Mouse (Mus musculus): Measurements from ENCODE around the gene Nfic.
A peak's percentile ranks its signal among the peaks of the same experiment; 100 is the strongest.
"Not testable (repeated sequence)": the region's sequence is repeated elsewhere in the genome, so short reads cannot be mapped to it uniquely, and the experiment has no call there.

Gene Nfic

GRCm38 (mm10) chr10:81460471-81460870 is 5.0 kb upstream of the Nfic start:
- no peak for DNase-seq (ENCODE audit: low read depth, low spot score)

GRCm38 (mm10) chr10:81459399-81459798 is 4.0 kb upstream of the Nfic start:
- DNase-seq (ENCODE audit: low read depth, low spot score): no peak

DNA sequence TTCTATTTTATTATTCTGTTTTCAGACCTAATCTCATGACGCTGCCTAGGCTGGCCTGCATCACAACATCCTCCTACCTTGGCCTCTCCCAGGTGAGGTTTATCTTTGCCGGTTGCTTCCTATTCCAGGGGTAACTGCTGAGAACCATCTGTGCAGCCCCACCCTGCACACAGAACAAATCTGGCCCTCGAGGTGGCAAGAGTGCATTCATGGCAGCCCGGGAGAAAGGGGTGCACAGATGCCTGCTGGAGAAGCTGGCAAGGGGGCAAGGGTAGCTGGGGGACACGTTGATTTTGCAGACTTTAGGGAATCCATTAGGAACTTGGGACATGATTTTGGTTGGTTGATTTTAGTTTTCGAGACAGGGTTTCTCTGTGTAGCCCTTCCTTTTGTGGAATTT is 2.8 kb upstream of the Nfic start:
- DNase-seq (ENCODE audit: low read depth, low spot score): no peak

DNA sequence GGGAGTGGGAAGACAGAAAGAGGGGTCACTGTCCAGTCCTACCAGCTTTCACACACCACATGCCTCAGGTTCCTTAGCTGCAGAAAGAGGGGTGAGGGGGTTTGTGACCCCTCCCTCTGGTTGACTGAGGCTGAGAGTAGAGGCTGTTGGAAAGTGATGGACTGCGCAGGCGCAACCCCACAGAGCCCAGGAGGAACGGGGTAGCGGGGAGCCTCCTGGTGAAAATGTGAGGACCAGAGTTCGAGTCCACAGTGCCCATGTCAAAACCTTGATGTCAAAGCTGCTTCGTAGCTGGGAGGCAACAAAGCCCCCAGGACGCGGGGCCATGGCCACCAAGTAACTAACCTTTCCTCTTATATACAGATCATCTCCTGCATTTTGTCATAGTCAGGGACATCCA is 2.2 kb upstream of the Nfic start:
- no peak for DNase-seq (ENCODE audit: low read depth, low spot score)

- DNase-seq (ENCODE audit: low read depth, low spot score): no peak
Observed at GRCm38 (mm10) chr10:81456983-81457563, 1.6 kb upstream of the Nfic start.

GRCm38 (mm10) chr10:81454106-81454505 is 1.3 kb downstream of the Nfic start:
- DNase-seq (ENCODE audit: low read depth, low spot score): no peak

DNA sequence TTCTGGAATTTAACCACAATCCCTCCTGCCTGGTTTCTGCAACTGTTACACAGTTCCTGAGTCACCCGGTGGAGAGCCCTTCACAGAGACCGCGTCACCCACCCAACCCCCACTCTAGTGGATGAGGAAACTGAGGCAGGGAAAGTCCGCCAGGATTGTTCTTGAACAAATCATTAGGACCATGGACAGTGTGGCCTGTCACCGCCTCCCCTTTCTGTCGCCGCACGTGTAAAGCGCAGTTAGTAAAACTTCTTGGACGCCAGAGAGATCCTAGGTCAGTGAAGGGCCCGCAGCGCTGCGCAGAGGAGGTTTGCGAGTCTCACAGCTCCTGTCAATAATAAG is 2.5 kb downstream of the Nfic start:
- DNase-seq (ENCODE audit: low read depth, low spot score): no peak

DNA sequence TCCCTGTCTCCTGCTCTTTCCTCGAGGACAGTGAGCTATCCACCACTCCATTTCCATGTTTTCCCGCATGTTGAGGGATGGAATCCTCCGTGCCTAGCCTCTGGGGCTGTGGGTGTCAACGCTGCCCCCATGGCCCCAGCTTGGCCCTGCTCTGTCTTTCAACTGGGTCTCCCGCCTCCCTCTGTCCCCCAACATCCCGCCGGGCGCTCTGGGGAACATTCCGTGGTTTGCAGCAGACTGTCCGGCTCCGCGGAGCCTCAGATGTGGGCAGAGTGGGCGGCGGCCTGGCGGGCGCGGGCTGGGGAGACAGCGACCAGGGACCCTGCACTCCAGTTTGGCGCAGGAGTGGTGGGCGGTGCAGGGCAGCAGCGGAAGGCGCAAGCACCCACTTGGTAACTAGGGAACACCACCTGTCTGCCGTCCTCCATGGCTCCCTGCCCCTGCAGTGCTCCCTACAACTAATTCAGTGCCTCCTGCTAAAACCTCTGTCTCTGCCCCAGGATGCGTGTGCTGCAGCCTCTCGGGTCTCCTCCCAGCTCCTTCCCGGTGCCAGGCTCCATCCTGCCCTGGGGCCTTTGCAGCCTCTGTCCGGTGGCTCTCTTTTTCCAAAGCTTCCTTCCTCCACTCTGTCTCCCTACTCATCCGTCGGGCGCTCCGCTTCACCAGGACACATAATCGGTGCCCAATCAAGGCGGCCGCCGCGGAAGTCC is 3.0 kb downstream of the Nfic start:
- no peak for DNase-seq (ENCODE audit: low read depth, low spot score)

GRCm38 (mm10) chr10:81451365-81451745 is 4.1 kb downstream of the Nfic start:
- no peak for DNase-seq (ENCODE audit: low read depth, low spot score)

- DNase-seq (ENCODE audit: low read depth, low spot score): no peak
Observed at GRCm38 (mm10) chr10:81450641-81451364, 4.6 kb downstream of the Nfic start.

GRCm38 (mm10) chr10:81450140-81450539 is 5.3 kb downstream of the Nfic start:
- DNase-seq (ENCODE audit: low read depth, low spot score): peak; percentile 67

DNA sequence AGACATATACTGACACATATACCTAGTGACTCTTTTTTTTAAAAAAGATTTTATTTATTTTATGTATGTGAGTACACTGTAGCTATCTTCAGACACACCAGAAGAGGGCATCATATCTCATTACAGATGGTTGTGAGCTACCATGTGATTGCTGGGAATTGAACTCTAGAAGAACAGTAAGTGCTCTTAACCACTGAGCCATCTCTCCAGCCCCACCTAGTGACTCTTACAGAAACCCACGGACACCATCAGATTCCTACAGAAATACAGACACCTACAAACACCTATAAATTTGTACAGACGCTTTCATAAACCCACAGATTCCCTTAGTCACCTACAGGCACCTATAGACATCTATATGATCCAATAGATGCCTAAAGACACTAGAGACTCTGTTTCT is 9.9 kb downstream of the Nfic start:
- not testable (repeated sequence) for DNase-seq (ENCODE audit: low read depth, low spot score)

DNA sequence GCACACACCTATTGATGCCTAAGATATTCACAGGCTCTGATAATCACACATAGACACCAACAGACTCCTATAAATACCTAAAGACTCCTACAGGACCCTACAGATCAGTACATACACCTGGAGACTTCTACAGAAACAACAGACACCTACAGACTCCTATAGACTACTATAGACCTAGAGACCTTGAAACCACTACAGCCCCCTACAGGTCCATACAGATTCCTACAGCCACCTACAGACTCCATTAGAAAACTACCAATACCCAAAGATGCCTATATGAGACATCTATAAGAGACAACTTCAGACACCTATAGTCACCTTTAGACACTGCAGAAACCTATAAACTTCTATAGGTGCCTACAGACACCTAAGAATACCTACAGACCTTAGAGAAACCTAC is 14.4 kb downstream of the Nfic start:
- DNase-seq (ENCODE audit: low read depth, low spot score): no peak

DNA sequence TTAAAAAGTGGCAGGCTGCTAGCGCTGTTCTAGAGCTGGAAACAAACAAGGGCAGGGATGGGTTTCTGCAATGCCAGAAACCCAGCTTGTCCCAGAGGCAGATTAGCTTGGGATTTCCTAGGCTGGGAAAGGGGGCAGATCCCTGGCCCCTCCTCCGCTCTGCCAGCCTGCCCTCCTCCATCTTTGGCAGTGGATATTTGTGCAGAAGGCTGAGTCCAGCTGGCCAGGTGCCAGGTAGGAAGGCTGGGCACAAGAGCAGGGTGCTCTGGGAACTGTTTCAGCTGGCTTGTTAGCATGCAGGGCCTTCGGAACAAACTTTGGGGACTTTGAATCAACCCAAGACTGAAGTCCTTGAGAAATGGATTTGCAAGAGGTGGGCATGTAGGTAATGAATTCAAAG is 20.0 kb downstream of the Nfic start:
- DNase-seq (ENCODE audit: low read depth, low spot score): no peak

DNA sequence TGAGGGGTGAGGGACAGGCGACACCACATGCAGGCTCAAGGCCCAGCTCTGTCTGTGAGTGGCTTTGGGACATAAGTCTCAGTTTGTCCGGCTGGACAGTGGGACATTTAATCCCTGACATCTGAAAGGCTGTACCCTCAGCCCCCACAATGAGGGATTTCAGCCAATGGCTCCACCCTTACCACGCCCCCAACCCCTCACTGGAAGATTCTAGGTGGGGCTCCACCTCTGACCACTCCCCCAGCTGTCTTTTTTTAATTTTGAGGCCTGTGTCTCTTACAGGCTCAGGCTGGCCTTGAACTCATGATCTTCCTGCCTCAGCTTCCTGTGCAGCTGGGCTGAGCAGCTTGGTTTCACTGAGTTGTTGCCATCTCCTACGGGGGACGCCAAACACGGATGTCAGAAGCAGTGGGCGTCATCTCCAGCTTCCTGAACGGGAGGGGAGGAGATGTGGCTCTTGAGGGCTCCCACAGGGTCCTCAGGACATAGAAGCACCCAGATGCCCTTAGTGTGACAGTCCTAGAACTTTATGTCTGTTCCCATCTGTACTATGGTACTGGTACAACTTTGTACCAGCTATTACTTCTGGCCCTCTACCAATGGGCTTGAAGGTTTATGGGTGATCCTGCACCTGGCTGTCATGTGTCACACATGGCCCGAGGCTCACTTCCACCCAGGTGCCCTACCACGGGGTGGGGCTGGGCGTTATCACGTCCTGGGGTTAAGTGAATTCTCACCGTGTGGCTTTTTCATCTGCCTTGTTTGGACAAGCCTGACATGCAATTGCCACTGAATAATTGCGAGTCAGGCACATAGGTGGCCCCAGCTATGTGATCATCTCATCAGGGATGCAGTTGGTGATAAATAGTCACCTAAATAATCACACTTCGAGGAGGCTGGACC is 20.8 kb downstream of the Nfic start:
- no peak for DNase-seq (ENCODE audit: low read depth, low spot score)

DNA sequence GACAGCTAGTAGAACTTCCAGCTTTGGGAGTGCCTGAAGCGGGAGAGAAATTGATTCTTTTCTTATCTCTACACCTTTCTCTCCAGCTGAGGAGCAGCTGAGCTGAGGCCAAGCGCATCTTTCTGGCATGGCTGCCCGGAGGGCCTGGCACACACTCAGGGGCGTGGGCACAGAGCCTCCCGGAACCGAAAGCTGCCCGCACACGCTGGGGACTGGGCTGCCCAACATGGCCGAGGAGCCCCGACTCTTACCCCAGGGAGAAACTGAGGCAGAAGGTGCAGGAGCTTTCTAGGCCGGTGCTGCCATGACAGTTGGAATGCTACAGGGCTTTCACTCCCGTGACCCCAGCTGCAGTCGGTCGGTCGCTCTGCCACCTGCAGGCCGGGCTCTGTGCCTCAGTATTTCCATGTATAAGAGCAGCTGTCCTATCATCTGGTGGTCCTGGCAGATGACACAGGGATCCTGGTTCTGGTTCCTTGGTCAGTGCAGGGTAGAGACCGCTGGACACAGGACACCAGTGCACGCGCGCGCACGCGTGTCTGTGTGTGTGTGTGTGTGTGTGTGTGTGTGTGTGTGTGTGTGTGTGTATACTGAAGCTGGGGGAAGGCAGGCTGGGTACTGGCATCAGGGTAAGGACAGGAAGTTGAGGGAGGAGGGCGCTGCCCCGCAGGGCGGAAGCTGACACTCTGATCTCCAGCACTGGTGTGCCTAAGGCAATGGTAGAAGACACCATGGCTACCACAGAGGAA is 21.7 kb downstream of the Nfic start:
- DNase-seq (ENCODE audit: low read depth, low spot score): no peak

- DNase-seq (ENCODE audit: low read depth, low spot score): peak; percentile 45
Observed at GRCm38 (mm10) chr10:81432868-81433262, 22.6 kb downstream of the Nfic start.

- no peak for DNase-seq (ENCODE audit: low read depth, low spot score)
Observed at GRCm38 (mm10) chr10:81432169-81432867, 23.1 kb downstream of the Nfic start.

GRCm38 (mm10) chr10:81431526-81432168 is 23.8 kb downstream of the Nfic start:
- no peak for DNase-seq (ENCODE audit: low read depth, low spot score)

- DNase-seq (ENCODE audit: low read depth, low spot score): no peak
Observed at GRCm38 (mm10) chr10:81430831-81431525, 24.5 kb downstream of the Nfic start.

Data from c-Kit-negative CD71-positive TER-119-positive erythroid progenitor cells, embryonic 14.5 days (primary cell).